Mouse (Mus musculus) megakaryocyte, embryonic 14.5 days (primary cell): Measurements from ENCODE around the gene Fam53a.

Experiments used
- FLI1 ChIP-seq: IDR thresholded peaks from 2 replicates; pipeline ENCODE4 v1.6.1; 2012; ENCODE audit warnings: low read length, inconsistent platforms, mixed read lengths
- GATA1 ChIP-seq: IDR thresholded peaks from 3 replicates; pipeline ENCODE4 v1.6.1; 2012; ENCODE audit warnings: mixed read lengths, low read length, inconsistent platforms, borderline replicate concordance

DNA sequence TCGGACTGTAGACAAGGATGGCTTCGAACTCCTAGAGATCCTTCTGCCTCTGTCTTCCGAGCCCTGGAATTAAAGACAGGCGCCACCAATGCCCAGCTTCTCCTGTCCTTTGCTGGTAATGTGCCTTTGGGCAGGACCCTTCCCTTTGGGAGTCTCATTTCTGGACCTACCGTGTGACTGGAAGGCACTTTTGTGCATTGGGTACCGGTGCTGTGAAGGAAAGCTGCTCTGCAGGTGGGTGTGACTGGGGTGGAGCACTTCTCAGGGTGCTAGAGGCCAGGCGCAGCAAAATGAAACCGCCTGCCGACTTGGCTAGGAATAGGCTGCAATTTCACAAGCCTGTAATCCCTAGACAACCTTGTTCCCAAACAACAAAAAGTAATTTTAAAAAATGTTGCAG, 626 bp upstream of the Fam53a start:
- TF ChIP-seq GATA1 = no peak
- no peak for TF ChIP-seq FLI1
